Mouse (Mus musculus): Measurements from ENCODE around the gene Gtdc1.

Gene Gtdc1

DNA sequence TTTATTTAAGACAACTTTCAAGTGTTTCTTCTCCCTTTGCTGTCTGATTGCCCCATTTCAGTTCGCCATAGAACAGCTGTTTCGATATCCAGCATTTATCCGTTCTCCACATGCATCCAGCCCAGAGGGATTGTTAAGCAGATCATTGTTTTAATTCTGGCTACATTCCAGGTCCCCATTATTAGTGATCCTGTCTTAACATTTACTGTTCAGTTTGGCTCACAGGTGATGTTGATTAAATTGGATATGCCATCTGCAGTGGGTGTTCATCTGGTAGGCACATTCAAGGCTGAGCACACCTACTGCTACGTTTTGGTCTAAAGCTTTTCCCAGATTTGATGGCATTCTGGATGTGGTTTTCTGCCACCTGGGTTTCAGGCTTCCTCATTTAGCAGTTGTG lies 409.4 kb downstream of the Gtdc1 start:
- DNase-seq, result no peak
